Mouse (Mus musculus) olfactory bulb, adult 2 months (tissue): ENCODE measurements around the gene Nkap. TPM values are rescaled to one million over a fixed set of nuclear protein-coding genes. Genes with fewer than 3 reads are reported as not detected.
"Not testable (repeated sequence)": the region's sequence is repeated elsewhere in the genome, so short reads cannot be mapped to it uniquely, and the experiment has no call there.

Experiments used
- H3K27ac ChIP-seq: fragments of 200-500 bp; 2 replicates; pipeline ENCODE4 v1.5.1; 2012; ENCODE audit warnings: low read depth, low read length; ENCODE audit not compliant: insufficient read depth
- H3K4me1 ChIP-seq: fragments of 200-500 bp; 2 replicates; pipeline ENCODE4 v1.6.1; 2012; ENCODE audit warnings: low read length; ENCODE audit not compliant: control insufficient read depth, insufficient read depth
- H3K4me3 ChIP-seq: fragments of 200-500 bp; 2 replicates; pipeline ENCODE4 v1.5.1; 2012; ENCODE audit warnings: mild to moderate bottlenecking, low read depth, low read length, moderate library complexity; ENCODE audit not compliant: insufficient read depth
- CTCF ChIP-seq: fragments of 200-500 bp; IDR thresholded peaks from 2 replicates; pipeline ENCODE4 v1.5.1; 2012; ENCODE audit warnings: low read depth, mild to moderate bottlenecking, low read length, moderate library complexity; ENCODE audit not compliant: insufficient read depth
- POLR2A ChIP-seq: fragments of 200-500 bp; IDR thresholded peaks from 2 replicates; pipeline ENCODE4 v1.6.1; 2012; ENCODE audit warnings: mild to moderate bottlenecking, low read depth, low read length, moderate library complexity; ENCODE audit not compliant: insufficient read depth
- WGBS: fragments of 180-500 bp; shearing (Covaris S2); methylation state at CpG from one replicate; pipeline ENCODE4 v1.1.7; 2018; 5-methylcytosine and 5-hydroxymethylcytosine counted together
- polyA plus RNA-seq: library from polyadenylated mRNA; stranded (reverse); fragments of >200 nt; gene quantifications from 2 replicates; pipeline ENCODE4 v1.2.4, GENCODE M21; 2012; ENCODE audit warnings: low replicate concordance; ENCODE audit not compliant: missing spikeins, insufficient read depth, insufficient read length

The Nkap gene
- polyA plus RNA-seq, 1 experiment: not detected

GRCm38 (mm10) chrX:37125511-37125910 is 1.1 kb upstream of the Nkap start:
- Histone ChIP-seq H3K4me1 (peaks cover 3% of the 10 kb centered on the region; the same call in 1 of the 2 replicates), H3K27ac (no peak overlapping the region), H3K4me3 (no peak overlapping the region)
- no peak for TF ChIP-seq POLR2A
- TF ChIP-seq CTCF: no peak
- 90% methylated on average over 7 of the region's 7 CpGs for WGBS

DNA sequence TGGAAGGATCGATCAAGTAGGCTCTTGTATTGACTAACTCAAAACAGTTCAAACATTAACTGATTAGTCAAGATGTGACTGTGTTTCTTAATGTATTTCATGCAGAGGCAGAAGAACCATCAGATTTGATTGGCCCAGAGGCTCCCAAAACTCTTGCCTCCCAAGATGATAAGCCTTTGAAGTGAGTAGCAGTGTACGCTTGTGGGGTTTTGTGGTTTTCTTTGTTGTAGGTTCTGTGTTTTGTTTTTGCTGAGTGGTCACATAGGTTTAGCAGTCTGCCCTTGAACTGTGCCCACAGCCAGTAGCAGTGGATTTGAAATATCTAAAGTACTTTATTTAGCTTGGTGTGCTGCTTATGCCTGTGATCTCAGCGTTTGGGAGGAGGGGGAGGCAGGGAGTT is 15.1 kb downstream of the Nkap start:
- H3K4me1 ChIP-seq: no peaks in the 10 kb centered on the region
- no peak overlapping the region for H3K4me3 ChIP-seq
- no peak overlapping the region for H3K27ac ChIP-seq
- WGBS: 93% methylated on average over 3 of the region's 3 CpGs
- TF ChIP-seq POLR2A (no peak), CTCF (no peak)

- H3K4me1 ChIP-seq, H3K27ac ChIP-seq, H3K4me3 ChIP-seq: not testable (repeated sequence)
- WGBS: 66% methylated on average over 2 of the region's 4 CpGs
Observed at GRCm38 (mm10) chrX:37144498-37144897, 17.9 kb downstream of the Nkap start.

DNA sequence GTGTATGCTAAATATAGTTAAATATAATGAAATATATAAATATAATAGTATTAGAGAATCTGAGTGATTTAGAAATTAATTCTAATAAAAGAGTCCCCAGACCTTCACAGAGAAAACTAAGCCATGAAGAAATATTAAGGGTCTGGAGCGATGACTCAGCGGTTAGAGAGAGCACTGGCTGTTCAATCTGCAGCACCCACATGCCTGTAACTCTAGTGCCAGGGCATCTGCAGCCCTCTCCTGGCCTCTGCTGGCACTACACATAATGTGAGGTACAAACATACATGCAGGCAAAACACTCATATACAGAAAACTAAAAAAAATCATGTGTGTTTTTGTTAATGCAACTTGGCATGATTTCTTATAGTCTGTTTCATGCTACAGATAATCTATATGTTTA is 18.4 kb downstream of the Nkap start:
- H3K4me3 ChIP-seq: no peak overlapping the region
- H3K27ac ChIP-seq: no peak overlapping the region
- H3K4me1 ChIP-seq: no peaks in the 10 kb centered on the region
- TF ChIP-seq CTCF (no peak), POLR2A (no peak)
- 86% methylated on average over 2 of the region's 2 CpGs for WGBS

GRCm38 (mm10) chrX:37157839-37158238 is 31.2 kb downstream of the Nkap start:
- WGBS: 70% methylated on average over 4 of the region's 4 CpGs

DNA sequence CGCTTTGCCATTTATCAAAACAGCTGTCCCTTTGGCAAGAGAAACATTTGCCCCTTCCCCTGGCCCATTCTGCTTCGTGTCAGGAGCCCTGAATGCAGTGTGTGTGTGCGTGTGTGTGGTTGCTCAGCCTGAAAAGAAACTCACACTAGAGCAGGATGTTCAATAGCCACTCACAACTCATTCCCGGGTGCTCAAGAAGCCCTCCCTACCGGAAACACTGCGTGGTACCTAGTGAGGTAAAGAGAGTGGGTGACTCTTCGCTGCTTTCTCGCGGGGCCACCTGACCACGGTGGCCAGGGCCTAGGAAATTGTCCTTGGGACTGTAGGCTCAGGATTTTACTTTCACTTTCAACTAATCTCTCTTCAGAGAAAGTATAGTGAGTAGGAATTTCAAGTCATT is 34.6 kb downstream of the Nkap start:
- H3K4me1 ChIP-seq: no peaks in the 10 kb centered on the region; the same call in 1 of the 2 replicates
- no peak overlapping the region for H3K4me3 ChIP-seq
- 53% methylated on average over 10 of the region's 10 CpGs for WGBS
- TF ChIP-seq POLR2A: no peak
- no peak for TF ChIP-seq CTCF
- H3K27ac ChIP-seq: no peak overlapping the region

More at GRCm38 (mm10) chrX:37157839-37158238, 31.2 kb downstream of the Nkap start:
- Histone ChIP-seq H3K4me1 (no peaks in the 10 kb centered on the region; the same call in 1 of the 2 replicates), H3K27ac (no peak overlapping the region), H3K4me3 (no peak overlapping the region)
- no peak for TF ChIP-seq POLR2A
- TF ChIP-seq CTCF: no peak

- no peak for TF ChIP-seq CTCF
- Histone ChIP-seq H3K27ac (no peak overlapping the region), H3K4me3 (no peak overlapping the region), H3K4me1 (no peaks in the 10 kb centered on the region; the same call in 1 of the 2 replicates)
- 81% methylated on average over 18 of the region's 18 CpGs for WGBS
Observed at GRCm38 (mm10) chrX:37163115-37163514, 36.5 kb downstream of the Nkap start.

DNA sequence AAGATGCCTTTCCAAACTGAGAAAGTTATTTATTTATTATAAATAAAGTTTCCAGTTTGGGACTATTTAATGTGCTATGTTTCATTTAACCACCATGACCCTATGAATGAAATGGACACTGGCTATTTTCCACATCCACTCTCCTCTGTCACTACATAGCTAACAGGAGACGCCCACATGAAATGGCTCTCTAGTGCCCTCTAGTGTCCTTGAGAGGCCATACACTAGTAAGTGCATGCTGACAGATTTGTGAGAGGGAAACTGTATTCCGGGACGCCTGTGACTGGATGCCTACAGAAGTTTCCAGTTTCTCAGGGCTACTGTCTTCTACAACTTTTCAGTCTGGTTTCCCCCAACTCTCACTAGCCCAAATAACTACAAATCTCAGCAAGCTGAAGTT is 40.5 kb downstream of the Nkap start:
- Histone ChIP-seq H3K4me3 (no peak overlapping the region), H3K27ac (no peak overlapping the region), H3K4me1 (no peaks in the 10 kb centered on the region)
- WGBS: 36% methylated on average over 3 of the region's 3 CpGs
- no peak for TF ChIP-seq CTCF
- TF ChIP-seq POLR2A: no peak

- H3K27ac ChIP-seq: no peak within 1 kb of the TSS
- 46% methylated on average over 5 of the region's 5 CpGs for WGBS
- TF ChIP-seq POLR2A (no peak), CTCF (no peak)
Observed at GRCm38 (mm10) chrX:37168742-37169141, 42.1 kb downstream of the Nkap start, which contains the start of gene Akap14. Gene Akap14 (minus strand): TSS chrX:37168842.

DNA sequence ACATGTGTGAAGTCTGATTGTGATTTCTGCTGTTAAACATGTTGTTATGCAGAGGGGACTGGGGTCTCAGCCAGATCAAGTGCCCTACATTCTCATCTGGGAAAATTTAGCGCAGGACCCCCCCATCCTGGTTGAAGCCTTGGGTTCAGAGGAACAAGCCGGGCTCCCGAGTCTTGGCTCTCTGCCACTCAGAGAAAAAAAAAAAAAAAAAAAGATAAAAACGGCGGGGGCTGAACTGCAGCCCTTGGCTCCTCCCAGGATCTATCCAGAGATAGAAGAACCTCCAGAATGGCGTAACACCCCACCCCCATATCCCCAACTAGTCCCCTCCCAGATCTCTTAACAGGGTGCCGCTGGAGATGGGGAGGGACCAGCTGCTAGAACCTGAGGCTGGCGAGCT is 57.8 kb downstream of the Nkap start:
- WGBS: 45% methylated on average over 7 of the region's 8 CpGs
- H3K4me1 ChIP-seq, H3K4me3 ChIP-seq, H3K27ac ChIP-seq: not testable (repeated sequence)

More at GRCm38 (mm10) chrX:37168742-37169141, 42.1 kb downstream of the Nkap start, which contains the start of gene Akap14:
- Histone ChIP-seq H3K4me1 (no peaks in the 10 kb centered on the region), H3K4me3 (no peak within 1 kb of the TSS)
